Mouse (Mus musculus) forebrain, postnatal 0 days (tissue): ENCODE results near the gene Tsnaxip1. TPM values are rescaled to one million over a fixed set of nuclear protein-coding genes. Genes with fewer than 3 reads are reported as not detected.
"Not testable (repeated sequence)": the region's sequence is repeated elsewhere in the genome, so short reads cannot be mapped to it uniquely, and the experiment has no call there.

ENCODE experiments used
- ATAC-seq: fragments of 200-750 bp; cut with Nextera tagmentation; 2 replicates; pipeline ENCODE4 v1.8.0; 2017; ENCODE audit warnings: mild to moderate bottlenecking, moderate library complexity
- DNase-seq: peaks from one replicate; pipeline ENCODE4 v3.0.0-alpha.2; 2015
- H3K27ac ChIP-seq: fragments of 300-500 bp; sonication (generic); 2 replicates; pipeline ENCODE4 v1.5.1; 2014; ENCODE audit warnings: low read depth, mild to moderate bottlenecking, antibody characterized with exemption, low read length, moderate library complexity, mixed read lengths
- H3K27me3 ChIP-seq: fragments of 300-500 bp; sonication (generic); 2 replicates; pipeline ENCODE4 v1.6.1; 2014; ENCODE audit warnings: mild to moderate bottlenecking, low read length, mixed read lengths; ENCODE audit not compliant: insufficient read depth
- H3K36me3 ChIP-seq: fragments of 300-500 bp; sonication (generic); 2 replicates; pipeline ENCODE4 v1.6.1; 2014; ENCODE audit warnings: mild to moderate bottlenecking, moderate library complexity; ENCODE audit not compliant: insufficient read depth
- H3K4me1 ChIP-seq: fragments of 300-500 bp; sonication (generic); 2 replicates; pipeline ENCODE4 v1.6.1; 2014; ENCODE audit warnings: antibody characterized with exemption; ENCODE audit not compliant: insufficient read depth
- H3K4me2 ChIP-seq: fragments of 300-500 bp; sonication (generic); 2 replicates; pipeline ENCODE4 v1.6.1; 2014; ENCODE audit warnings: low read depth, mild to moderate bottlenecking, moderate library complexity
- H3K4me3 ChIP-seq: fragments of 300-500 bp; sonication (generic); 2 replicates; pipeline ENCODE4 v1.5.1; 2014; ENCODE audit warnings: low read depth, low read length, mixed read lengths
- H3K9ac ChIP-seq: fragments of 300-500 bp; sonication (generic); 2 replicates; pipeline ENCODE4 v1.6.1; 2014; ENCODE audit warnings: mild to moderate bottlenecking
- H3K9me3 ChIP-seq: fragments of 300-500 bp; sonication (generic); 2 replicates; pipeline ENCODE4 v1.6.1; 2016; ENCODE audit warnings: low read length
- CTCF ChIP-seq: sonication (generic); IDR thresholded peaks from 2 replicates; pipeline ENCODE4 v1.5.1; 2016; ENCODE audit warnings: antibody characterized with exemption, control low read depth, low read depth
- WGBS: fragments of 180-500 bp; shearing (Covaris S2); extraction: QIAGEN DNeasy Blood & Tissue Kit; methylation state at CpG from one replicate; pipeline ENCODE4 v1.1.7; 2014; 5-methylcytosine and 5-hydroxymethylcytosine counted together
- polyA plus RNA-seq: library from polyadenylated mRNA; unstranded; fragments of >200 nt; fragmentation: Nextera tagmentation; extraction: Ambion mirVana; gene quantifications from 2 replicates; pipeline ENCODE4 v1.2.1, GENCODE M21; 2015
- total RNA-seq: library from RNA; depleted of rRNA; stranded (reverse); fragments of >200 nt; gene quantifications from 2 replicates; pipeline ENCODE4 v1.2.3, GENCODE M21; 2014

Gene Tsnaxip1
- total and polyA plus RNA-seq, 2 experiments from 2014 or later, result 0.67 to 1.1 TPM

- H3K9me3 ChIP-seq, result no peaks in the 10 kb centered on the region
- no peak overlapping the region for H3K4me2 ChIP-seq
- no peaks in the 10 kb centered on the region for H3K4me1 ChIP-seq
- H3K4me3 ChIP-seq, result no peak overlapping the region
- H3K36me3 ChIP-seq, result 0 out of 2 replicates have a peak, but pooled peaks cover 3% of the 10 kb centered on the region
- TF ChIP-seq CTCF, result no peak
- no peaks in the 10 kb centered on the region for H3K27me3 ChIP-seq
- 97% methylated on average over 6 of the region's 6 CpGs for WGBS
- ATAC-seq (no peak), DNase-seq (no peak)
- H3K9ac ChIP-seq, result no peak overlapping the region
- H3K27ac ChIP-seq, result no peak overlapping the region
Observed at GRCm38 (mm10) chr8:105813241-105813640, 14.3 kb upstream of the Tsnaxip1 start.

- no peak overlapping the region for H3K4me3 ChIP-seq
- H3K36me3 ChIP-seq, result peaks cover 35% of the 10 kb centered on the region
- TF ChIP-seq CTCF, result no peak
- H3K27me3 ChIP-seq, result no peaks in the 10 kb centered on the region
- WGBS, result 97% methylated on average over 3 of the region's 3 CpGs
- no peak overlapping the region for H3K9ac ChIP-seq
- ATAC-seq (no peak), DNase-seq (no peak)
- no peak overlapping the region for H3K4me2 ChIP-seq
- no peaks in the 10 kb centered on the region for H3K4me1 ChIP-seq
- no peak overlapping the region for H3K27ac ChIP-seq
- H3K9me3 ChIP-seq, result no peaks in the 10 kb centered on the region
Observed at GRCm38 (mm10) chr8:105819659-105820058, 7.9 kb upstream of the Tsnaxip1 start.

GRCm38 (mm10) chr8:105820925-105821324 is 6.6 kb upstream of the Tsnaxip1 start:
- Histone ChIP-seq H3K4me2 (no peak overlapping the region), H3K36me3 (peaks cover 45% of the 10 kb centered on the region), H3K4me3 (no peak overlapping the region), H3K9ac (no peak overlapping the region), H3K9me3 (no peaks in the 10 kb centered on the region), H3K27ac (no peak overlapping the region), H3K27me3 (no peaks in the 10 kb centered on the region), H3K4me1 (peaks cover 3% of the 10 kb centered on the region; the same call in 1 of the 2 replicates)
- 90% methylated on average over 1 of the region's 1 CpGs for WGBS
- no peak for ATAC-seq
- TF ChIP-seq CTCF, result no peak
- no peak for DNase-seq

- Histone ChIP-seq H3K36me3 (peaks cover 35% of the 10 kb centered on the region), H3K4me1 (peaks cover 6% of the 10 kb centered on the region; the same call in 1 of the 2 replicates), H3K4me2 (peak overlapping the region; percentile 85), H3K9me3 (no peaks in the 10 kb centered on the region), H3K27ac (no peak overlapping the region), H3K4me3 (no peak overlapping the region), H3K9ac (no peak overlapping the region), H3K27me3 (no peaks in the 10 kb centered on the region)
- TF ChIP-seq CTCF, result no peak
- ATAC-seq, result no peak
- 79% methylated on average over 4 of the region's 4 CpGs for WGBS
- no peak for DNase-seq
Observed at GRCm38 (mm10) chr8:105825506-105825905, 2.0 kb upstream of the Tsnaxip1 start.

GRCm38 (mm10) chr8:105826379-105826778 is 1.2 kb upstream of the Tsnaxip1 start:
- Histone ChIP-seq H3K4me3 (peak overlapping the region; percentile 100), H3K4me2 (peak overlapping the region; percentile 85), H3K36me3 (peaks cover 27% of the 10 kb centered on the region), H3K27me3 (no peaks in the 10 kb centered on the region), H3K9me3 (no peaks in the 10 kb centered on the region), H3K9ac (peak overlapping the region; percentile 94), H3K4me1 (peaks cover 6% of the 10 kb centered on the region; the same call in 1 of the 2 replicates), H3K27ac (peak overlapping the region; percentile 80; the same call in 1 of the 2 replicates)
- no peak for TF ChIP-seq CTCF
- DNase-seq (no peak), ATAC-seq (no peak)
- 11% methylated on average over 4 of the region's 4 CpGs for WGBS

GRCm38 (mm10) chr8:105833740-105834139 is 6.2 kb downstream of the Tsnaxip1 start:
- not testable (repeated sequence) for H3K4me2 ChIP-seq, H3K9ac ChIP-seq, H3K9me3 ChIP-seq, H3K27me3 ChIP-seq, H3K27ac ChIP-seq, H3K4me3 ChIP-seq, ATAC-seq, H3K4me1 ChIP-seq, DNase-seq, H3K36me3 ChIP-seq
- 86% methylated on average over 2 of the region's 2 CpGs for WGBS

- ATAC-seq (no peak), DNase-seq (no peak)
- Histone ChIP-seq H3K36me3 (no peaks in the 10 kb centered on the region), H3K4me2 (no peak overlapping the region), H3K27ac (no peak overlapping the region), H3K27me3 (no peaks in the 10 kb centered on the region), H3K9me3 (no peaks in the 10 kb centered on the region), H3K9ac (no peak overlapping the region), H3K4me3 (no peak overlapping the region), H3K4me1 (no peaks in the 10 kb centered on the region)
- peak; percentile 42 for TF ChIP-seq CTCF
- 31% methylated on average over 11 of the region's 11 CpGs for WGBS
Observed at GRCm38 (mm10) chr8:105835318-105835717, 7.8 kb downstream of the Tsnaxip1 start.

- Histone ChIP-seq H3K36me3 (no peaks in the 10 kb centered on the region), H3K4me2 (no peak overlapping the region), H3K27ac (no peak overlapping the region), H3K4me3 (no peak overlapping the region), H3K27me3 (no peaks in the 10 kb centered on the region), H3K4me1 (no peaks in the 10 kb centered on the region), H3K9ac (no peak overlapping the region), H3K9me3 (no peaks in the 10 kb centered on the region)
- DNase-seq, result no peak
- 82% methylated on average over 6 of the region's 6 CpGs for WGBS
- no peak for ATAC-seq
- no peak for TF ChIP-seq CTCF
Observed at GRCm38 (mm10) chr8:105836991-105837390, 9.5 kb downstream of the Tsnaxip1 start.
